Mouse (Mus musculus): ENCODE data around the gene Dnajc25. TPM values are rescaled to one million over a fixed set of nuclear protein-coding genes. Genes with fewer than 3 reads are reported as not detected.
A peak's percentile ranks its signal among the peaks of the same experiment; 100 is the strongest.

Gene Dnajc25
- polyA plus RNA-seq, 1 experiment from 2014 or later = 4.9 TPM

DNA sequence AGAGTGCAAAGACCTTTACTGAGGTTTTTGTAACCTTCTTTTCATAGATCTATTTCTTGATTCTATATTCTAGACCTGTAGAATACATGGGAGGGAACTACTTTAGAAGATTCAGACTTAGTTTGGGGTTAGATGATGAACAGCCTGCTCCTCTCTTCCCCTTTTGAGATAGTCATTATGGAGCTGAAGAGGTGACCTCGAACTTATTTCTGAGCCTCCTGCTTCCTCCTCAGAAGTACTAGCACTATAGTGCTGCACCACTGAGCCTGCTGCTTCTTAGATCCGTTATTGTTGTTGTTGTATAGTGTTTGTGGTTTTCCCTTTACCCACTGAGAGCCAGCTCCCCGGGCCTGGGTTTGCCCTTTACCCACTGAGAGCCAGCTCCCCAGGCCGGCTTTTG, 14.8 kb downstream of the Dnajc25 start:
- no peaks in the 10 kb centered on the region for H3K9me3 ChIP-seq (replicated peaks; ENCODE audit: control insufficient read depth, low read length)
- H3K4me3 ChIP-seq (ENCODE audit: low read depth, low read length) = no peak overlapping the region
- H3K4me1 ChIP-seq (ENCODE audit: control insufficient read depth, insufficient read depth, low read length) = peaks cover under 1% of the 10 kb centered on the region; the same call in 1 of the 2 replicates
- no peak for DNase-seq (ENCODE audit: low spot score)
- H3K27ac ChIP-seq (ENCODE audit: low read depth, low read length) = no peak overlapping the region
- 71% methylated on average over 4 of the region's 4 CpGs for WGBS
- no peaks in the 10 kb centered on the region for H3K36me3 ChIP-seq (ENCODE audit: control insufficient read depth, insufficient read depth, low read length)
- no peak overlapping the region for H3K9ac ChIP-seq (ENCODE audit: low read length)
- no peak overlapping the region for H3K4me2 ChIP-seq (ENCODE audit: low read length)
- no peak for ATAC-seq
- no peaks in the 10 kb centered on the region for H3K27me3 ChIP-seq (replicated peaks; ENCODE audit: control insufficient read depth, insufficient read depth, low read length)

DNA sequence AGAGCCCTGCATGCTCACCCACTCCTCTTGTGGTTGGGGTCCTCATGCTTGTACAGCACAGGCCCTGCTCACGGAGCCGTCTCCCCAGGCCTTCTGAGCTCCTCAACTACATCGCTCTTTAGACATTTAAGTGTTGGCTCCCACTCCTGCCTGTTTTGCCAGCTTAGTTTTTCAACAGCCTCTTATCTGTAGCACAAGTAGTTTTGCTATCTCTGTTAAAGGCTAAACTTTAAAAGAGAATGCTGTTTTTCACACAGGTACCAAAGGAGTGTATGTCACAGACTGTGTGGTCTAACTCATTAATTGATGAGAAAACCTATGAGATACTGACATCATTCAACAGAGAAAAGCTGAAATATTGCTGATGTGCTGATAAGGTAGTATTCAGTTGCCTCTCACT, 16.6 kb downstream of the Dnajc25 start:
- Histone ChIP-seq H3K4me3 (ENCODE audit: low read depth, low read length) (no peak overlapping the region), H3K9me3 (replicated peaks; ENCODE audit: control insufficient read depth, low read length) (no peaks in the 10 kb centered on the region), H3K9ac (ENCODE audit: low read length) (no peak overlapping the region), H3K27me3 (replicated peaks; ENCODE audit: control insufficient read depth, insufficient read depth, low read length) (no peaks in the 10 kb centered on the region), H3K4me2 (ENCODE audit: low read length) (no peak overlapping the region), H3K27ac (ENCODE audit: low read depth, low read length) (no peak overlapping the region), H3K36me3 (ENCODE audit: control insufficient read depth, insufficient read depth, low read length) (no peaks in the 10 kb centered on the region), H3K4me1 (ENCODE audit: control insufficient read depth, insufficient read depth, low read length) (no peaks in the 10 kb centered on the region)
- DNase-seq (ENCODE audit: low spot score) (no peak), ATAC-seq (no peak)
- WGBS = 87% methylated on average over 3 of the region's 3 CpGs

DNA sequence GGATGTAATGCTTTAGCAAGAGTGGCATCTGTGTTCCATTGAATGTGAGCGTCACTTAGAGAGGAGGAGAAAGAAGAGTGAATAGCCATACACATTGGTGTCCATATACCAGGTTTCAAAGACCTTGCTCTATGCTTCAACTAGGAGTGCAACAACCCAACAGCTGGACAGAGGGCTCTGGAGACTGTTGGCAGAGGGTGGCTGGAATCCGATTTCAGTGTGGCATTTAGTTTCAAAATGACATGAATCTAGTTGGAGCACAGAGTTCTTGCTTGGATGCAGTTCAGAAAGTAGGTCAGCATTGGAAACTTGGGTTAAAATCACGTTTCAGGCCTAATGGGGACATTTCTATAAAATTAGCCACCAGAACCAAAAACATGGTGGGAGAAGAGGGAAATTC, 20.3 kb downstream of the Dnajc25 start:
- DNase-seq (ENCODE audit: low spot score) (no peak), ATAC-seq (no peak)
- no peak overlapping the region for H3K9ac ChIP-seq (ENCODE audit: low read length)
- no peaks in the 10 kb centered on the region for H3K27me3 ChIP-seq (replicated peaks; ENCODE audit: control insufficient read depth, insufficient read depth, low read length)
- H3K4me1 ChIP-seq (ENCODE audit: control insufficient read depth, insufficient read depth, low read length) = no peaks in the 10 kb centered on the region
- H3K27ac ChIP-seq (ENCODE audit: low read depth, low read length) = no peak overlapping the region
- H3K9me3 ChIP-seq (replicated peaks; ENCODE audit: control insufficient read depth, low read length) = no peaks in the 10 kb centered on the region
- H3K36me3 ChIP-seq (ENCODE audit: control insufficient read depth, insufficient read depth, low read length) = peaks cover 14% of the 10 kb centered on the region; the same call in 1 of the 2 replicates
- no peak overlapping the region for H3K4me2 ChIP-seq (ENCODE audit: low read length)
- no peak overlapping the region for H3K4me3 ChIP-seq (ENCODE audit: low read depth, low read length)
- WGBS = 91% methylated on average over 3 of the region's 3 CpGs

DNA sequence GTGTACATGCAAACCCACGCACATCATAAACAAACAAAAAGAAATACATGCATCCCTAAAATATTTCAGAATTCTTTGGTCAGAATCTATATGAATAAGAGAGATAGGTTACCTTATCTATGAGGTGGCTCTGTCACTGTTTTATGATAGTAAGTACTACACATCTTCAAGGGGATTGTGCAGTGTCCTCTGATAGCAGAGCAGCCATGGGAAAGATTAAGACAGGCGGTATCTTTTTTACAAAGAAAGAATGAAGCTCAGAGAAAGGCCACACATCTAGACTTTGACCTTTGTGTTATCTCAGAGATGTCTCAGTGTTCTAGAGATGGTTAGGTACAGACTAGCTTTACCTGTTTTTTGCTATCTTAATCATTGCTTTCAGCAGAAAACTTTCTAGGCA, 22.1 kb downstream of the Dnajc25 start:
- Histone ChIP-seq H3K9me3 (replicated peaks; ENCODE audit: control insufficient read depth, low read length) (no peaks in the 10 kb centered on the region), H3K36me3 (ENCODE audit: control insufficient read depth, insufficient read depth, low read length) (peaks cover 22% of the 10 kb centered on the region; the same call in 1 of the 2 replicates), H3K4me2 (ENCODE audit: low read length) (no peak overlapping the region), H3K4me3 (ENCODE audit: low read depth, low read length) (no peak overlapping the region), H3K27ac (ENCODE audit: low read depth, low read length) (no peak overlapping the region), H3K9ac (ENCODE audit: low read length) (no peak overlapping the region), H3K4me1 (ENCODE audit: control insufficient read depth, insufficient read depth, low read length) (no peaks in the 10 kb centered on the region), H3K27me3 (replicated peaks; ENCODE audit: control insufficient read depth, insufficient read depth, low read length) (no peaks in the 10 kb centered on the region)
- no peak for ATAC-seq
- no peak for DNase-seq (ENCODE audit: low spot score)
- 89% methylated on average over 2 of the region's 2 CpGs for WGBS

DNA sequence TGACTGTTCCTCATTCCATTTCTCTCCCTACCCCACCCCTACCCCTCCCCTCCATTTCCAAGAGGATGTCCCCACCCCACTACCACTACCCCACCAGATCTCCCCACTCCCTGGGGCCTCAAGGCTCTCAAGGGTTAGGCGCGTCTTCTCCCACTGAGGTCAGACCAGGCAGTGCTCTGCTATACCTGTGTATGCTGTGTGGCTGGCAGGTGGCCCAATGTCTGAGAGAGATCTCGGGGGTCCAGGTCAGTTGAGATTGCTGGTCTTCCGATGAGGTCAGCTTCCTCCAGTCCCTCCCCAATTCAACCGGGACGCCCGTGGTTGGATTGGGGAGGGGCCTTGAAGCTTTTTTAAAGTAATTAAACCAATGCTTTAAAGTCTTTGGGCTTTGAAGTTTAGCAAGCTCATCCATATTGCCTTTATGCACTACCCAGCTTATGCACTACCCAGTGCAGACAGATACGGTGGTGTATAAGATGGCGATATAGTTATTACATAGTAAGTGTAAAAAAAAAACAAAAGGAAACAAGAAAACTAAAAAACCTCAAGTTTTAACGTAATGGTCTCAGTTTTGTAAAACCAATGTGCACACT, 39.6 kb downstream of the Dnajc25 start:
- Histone ChIP-seq H3K9ac (ENCODE audit: low read length) (peak overlapping the region; percentile 91), H3K36me3 (ENCODE audit: control insufficient read depth, insufficient read depth, low read length) (no peaks in the 10 kb centered on the region)
- DNase-seq (ENCODE audit: low spot score) = no peak

DNA sequence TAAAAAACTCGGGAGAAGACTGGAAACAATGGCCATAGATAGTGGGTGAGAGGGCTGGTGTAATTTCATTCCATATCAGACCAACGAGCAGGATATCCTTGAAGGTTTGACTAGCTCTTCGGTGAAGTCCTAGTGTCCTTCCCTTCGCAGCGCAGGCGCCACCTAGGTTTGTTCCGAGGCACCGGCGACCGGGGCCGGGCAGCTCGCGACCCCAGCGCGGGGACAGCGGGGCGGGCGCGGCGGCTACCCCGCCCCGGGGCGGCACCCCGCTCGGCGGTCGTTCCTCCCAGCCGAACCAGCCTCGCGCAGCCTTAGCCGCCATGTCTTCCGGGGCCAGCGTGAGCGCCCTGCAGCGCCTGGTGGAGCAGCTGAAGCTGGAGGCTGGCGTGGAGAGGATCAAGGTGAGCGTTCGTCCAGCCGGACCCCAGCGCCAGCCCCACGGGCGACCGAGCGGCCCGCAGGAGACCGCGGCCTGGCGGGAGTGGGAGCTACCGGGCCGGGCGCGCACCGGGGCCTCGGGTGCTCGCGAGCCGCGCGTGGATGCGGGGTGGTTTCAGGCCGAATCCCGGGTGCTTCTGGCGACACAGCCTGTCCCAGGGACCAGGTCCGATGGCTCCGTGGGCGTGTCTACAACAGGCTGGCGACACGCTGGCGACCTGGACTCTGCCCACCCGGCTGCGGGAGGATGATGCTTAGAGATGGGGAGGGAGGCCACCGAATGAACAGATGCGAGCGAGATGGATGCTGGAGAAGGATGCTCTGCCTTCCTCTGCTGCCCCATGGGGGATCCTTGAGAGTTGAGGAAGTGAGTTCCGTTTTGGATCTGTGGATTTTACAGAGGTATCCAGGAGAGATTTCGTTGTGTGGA, 40.3 kb downstream of the Dnajc25 start, which contains the start of gene Gng10:
Gene Gng10 (plus strand): TSS at position 171 of the 868 bp plus-strand sequence.
- Histone ChIP-seq H3K4me3 (ENCODE audit: low read depth, low read length) (peak within 1 kb of the TSS; percentile 78), H3K4me2 (ENCODE audit: low read length) (peak within 1 kb of the TSS; percentile 61), H3K9ac (ENCODE audit: low read length) (peak within 1 kb of the TSS; percentile 91), H3K4me1 (ENCODE audit: control insufficient read depth, insufficient read depth, low read length) (no peaks in the 10 kb centered on the region), H3K9me3 (replicated peaks; ENCODE audit: control insufficient read depth, low read length) (no peaks in the 10 kb centered on the region; the same call in 1 of the 2 replicates), H3K36me3 (ENCODE audit: control insufficient read depth, insufficient read depth, low read length) (peaks cover 6% of the 10 kb centered on the region; the same call in 1 of the 2 replicates), H3K27me3 (replicated peaks; ENCODE audit: control insufficient read depth, insufficient read depth, low read length) (no peaks in the 10 kb centered on the region), H3K27ac (ENCODE audit: low read depth, low read length) (peak within 1 kb of the TSS; percentile 90)
- ATAC-seq = peak; percentile 91
- DNase-seq (ENCODE audit: low spot score) = peak; percentile 64
- WGBS = 10% methylated on average over 76 of the region's 76 CpGs

More for the DNA sequence above, 39.6 kb downstream of the Dnajc25 start:
- 66% methylated on average over 10 of the region's 10 CpGs for WGBS
- Histone ChIP-seq H3K27ac (ENCODE audit: low read depth, low read length) (peak overlapping the region; percentile 90; the same call in 1 of the 2 replicates), H3K4me2 (ENCODE audit: low read length) (peak overlapping the region; percentile 61), H3K4me1 (ENCODE audit: control insufficient read depth, insufficient read depth, low read length) (no peaks in the 10 kb centered on the region), H3K4me3 (ENCODE audit: low read depth, low read length) (peak overlapping the region; percentile 78), H3K9me3 (replicated peaks; ENCODE audit: control insufficient read depth, low read length) (no peaks in the 10 kb centered on the region; the same call in 1 of the 2 replicates), H3K27me3 (replicated peaks; ENCODE audit: control insufficient read depth, insufficient read depth, low read length) (no peaks in the 10 kb centered on the region)
- peak; percentile 12; the same call in 1 of the 2 replicates for ATAC-seq

DNA sequence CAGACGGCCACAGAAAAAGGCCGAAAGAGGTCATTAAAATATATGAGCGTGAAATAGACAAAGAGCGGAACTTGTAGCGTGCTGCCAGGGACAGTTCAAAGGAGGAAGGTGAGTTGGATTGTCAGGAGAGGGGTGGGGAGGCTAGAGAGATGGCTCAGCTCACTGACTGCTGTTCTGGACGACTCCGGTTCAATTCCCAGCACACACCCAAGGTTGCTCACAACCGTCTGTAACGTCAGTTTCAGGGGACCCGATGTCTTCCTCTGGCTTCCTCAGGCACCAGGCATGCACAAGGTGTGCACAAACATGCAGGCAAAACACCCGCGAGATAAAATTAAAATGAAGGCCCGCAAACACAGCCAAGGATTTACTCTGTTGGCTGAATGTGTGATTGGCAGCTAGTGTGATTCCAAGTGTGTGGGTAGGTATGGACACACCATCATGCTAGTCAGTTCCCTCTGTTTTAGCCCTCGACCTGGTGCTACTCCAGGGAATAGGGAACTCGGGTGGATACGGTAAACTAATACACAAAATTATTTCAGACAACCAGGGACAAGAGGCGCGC, 41.0 kb downstream of the Dnajc25 start:
- H3K9ac ChIP-seq (ENCODE audit: low read length) = peak overlapping the region; percentile 91
- no peaks in the 10 kb centered on the region for H3K4me1 ChIP-seq (ENCODE audit: control insufficient read depth, insufficient read depth, low read length)
- H3K36me3 ChIP-seq (ENCODE audit: control insufficient read depth, insufficient read depth, low read length) = peaks cover 7% of the 10 kb centered on the region; the same call in 1 of the 2 replicates
- peak overlapping the region; percentile 90 for H3K27ac ChIP-seq (ENCODE audit: low read depth, low read length)
- H3K9me3 ChIP-seq (replicated peaks; ENCODE audit: control insufficient read depth, low read length) = no peaks in the 10 kb centered on the region; the same call in 1 of the 2 replicates
- peak overlapping the region; percentile 78 for H3K4me3 ChIP-seq (ENCODE audit: low read depth, low read length)
- ATAC-seq = peak; percentile 23; the same call in 1 of the 2 replicates
- no peaks in the 10 kb centered on the region for H3K27me3 ChIP-seq (replicated peaks; ENCODE audit: control insufficient read depth, insufficient read depth, low read length)
- peak overlapping the region; percentile 61 for H3K4me2 ChIP-seq (ENCODE audit: low read length)
- WGBS = 52% methylated on average over 18 of the region's 18 CpGs
- peak; percentile 24 for DNase-seq (ENCODE audit: low spot score)

DNA sequence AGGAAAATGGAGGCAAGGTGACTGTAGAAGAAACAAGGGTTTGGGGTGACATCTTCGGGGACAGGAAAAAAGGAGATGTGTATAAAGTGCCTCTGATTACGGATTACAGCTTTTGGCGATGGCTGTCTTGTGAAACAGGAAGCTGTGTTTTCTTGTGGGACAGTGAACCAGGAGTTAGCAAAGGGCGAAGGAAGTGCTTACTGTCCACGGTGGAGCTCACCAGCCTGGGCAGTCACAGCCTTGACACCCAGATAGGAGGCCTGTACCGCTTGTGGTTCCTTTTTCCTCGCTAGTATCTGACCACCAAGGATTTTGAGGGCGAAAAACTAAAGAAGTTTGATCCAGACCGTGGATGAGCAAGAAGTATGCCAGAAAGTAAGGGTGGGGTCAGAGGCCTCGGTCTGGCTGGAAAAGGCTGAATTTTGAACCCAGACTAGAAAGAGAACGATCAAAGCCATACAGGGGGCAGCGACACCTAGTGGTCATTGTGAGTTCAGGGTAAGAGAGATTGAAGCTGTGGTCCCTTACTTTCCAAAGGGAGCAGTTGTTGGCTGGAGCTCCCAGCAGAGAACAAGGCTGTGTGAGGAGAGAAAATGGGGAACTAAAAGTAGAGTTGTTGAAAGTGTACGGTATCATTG, 41.7 kb downstream of the Dnajc25 start:
- Histone ChIP-seq H3K27ac (ENCODE audit: low read depth, low read length) (no peak overlapping the region), H3K36me3 (ENCODE audit: control insufficient read depth, insufficient read depth, low read length) (peaks cover 9% of the 10 kb centered on the region; the same call in 1 of the 2 replicates), H3K9ac (ENCODE audit: low read length) (no peak overlapping the region), H3K4me3 (ENCODE audit: low read depth, low read length) (no peak overlapping the region), H3K9me3 (replicated peaks; ENCODE audit: control insufficient read depth, low read length) (no peaks in the 10 kb centered on the region; the same call in 1 of the 2 replicates), H3K4me2 (ENCODE audit: low read length) (peak overlapping the region; percentile 12; the same call in 1 of the 2 replicates), H3K4me1 (ENCODE audit: control insufficient read depth, insufficient read depth, low read length) (no peaks in the 10 kb centered on the region), H3K27me3 (replicated peaks; ENCODE audit: control insufficient read depth, insufficient read depth, low read length) (no peaks in the 10 kb centered on the region)
- peak; percentile 9; the same call in 1 of the 2 replicates for ATAC-seq
- peak; percentile 84 for DNase-seq (ENCODE audit: low spot score)
- WGBS = 51% methylated on average over 13 of the region's 13 CpGs
